12 mouse cellular contexts compared by ENCODE assay signal in the genomic region with DNA sequence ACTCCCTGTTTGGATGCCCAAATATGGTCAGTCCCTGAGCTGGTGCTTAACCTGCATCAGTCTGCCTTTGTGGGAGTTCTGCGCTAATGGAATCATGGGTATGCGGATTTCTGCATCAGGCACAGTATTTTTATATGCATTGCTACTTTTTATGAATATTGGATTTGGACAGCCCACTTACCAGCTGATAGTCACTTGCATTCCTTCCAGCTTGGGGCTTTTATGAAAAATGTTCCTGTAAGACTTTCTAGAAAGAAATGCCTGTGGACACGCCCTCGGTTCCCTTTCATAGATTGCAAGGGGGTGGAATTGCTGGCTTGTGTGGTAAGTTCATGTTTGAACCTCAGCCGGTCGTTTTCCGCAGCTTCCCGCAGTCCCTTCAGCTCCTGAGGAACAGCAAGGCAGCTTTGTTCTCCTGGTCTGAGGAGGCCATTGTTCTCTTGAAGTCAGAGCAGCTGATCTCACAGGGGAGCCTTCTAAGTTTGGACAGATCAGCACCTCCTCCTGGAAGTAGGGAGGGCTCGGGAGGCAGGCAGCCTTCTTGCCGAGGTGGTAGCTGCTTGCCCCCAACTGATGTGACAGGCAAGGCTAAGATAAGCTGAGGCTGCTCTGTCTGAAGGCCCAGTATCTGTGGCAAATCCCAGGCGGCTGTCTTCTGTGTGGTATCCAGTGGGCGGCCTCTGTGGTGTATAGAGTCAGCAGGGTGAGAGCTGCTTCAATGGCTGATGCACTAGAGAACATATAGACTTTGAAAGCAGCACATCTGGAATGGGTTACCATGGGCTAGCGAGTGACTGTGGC.
DNase-seq lines count a peak whose midpoint lies in the region; ATAC-seq and TF ChIP-seq lines count a peak whose summit lies in the region.
"Had no signal": no experiment of that assay in that cellular context is flagged by ENCODE, and none has a peak within 500 bp of the region (broad histone marks: within the 10 kb centered on the region; RNA-seq: fewer than 3 reads in every experiment).

No protein-coding gene starts in this region.

- no peaks in the 10 kb centered on the region for H3K27me3 ChIP-seq in heart, embryonic 14.5 days (ENCODE audit: control insufficient read depth, insufficient read depth, low read length)
- H3K27me3 ChIP-seq in E14TG2a.4 (ENCODE audit: insufficient read depth, low read length): no peaks in the 10 kb centered on the region

- H3K4me2 ChIP-seq in heart, embryonic 14.5 days (ENCODE audit: low read length): peak overlapping the region; percentile 21

- TF ChIP-seq CTCF in E14TG2a.4 (conservative IDR thresholded peaks at IDR 0.05; ENCODE audit: low read length): no peak

- no peaks in the 10 kb centered on the region for H3K9me3 ChIP-seq in heart, embryonic 14.5 days (ENCODE audit: control insufficient read depth, low read length)
- H3K9me3 ChIP-seq in E14TG2a.4 (ENCODE audit: low read length): no peaks in the 10 kb centered on the region

- H3K4me1 ChIP-seq in heart, embryonic 14.5 days (ENCODE audit: control insufficient read depth in 2 of 2, insufficient read depth in 2 of 2, low read length in 2 of 2): peaks cover 16 to 22% of the 10 kb centered on the region in 2 experiments
- peaks cover 98% of the 10 kb centered on the region for H3K4me1 ChIP-seq in E14TG2a.4 (replicated peaks; ENCODE audit: low read depth, low read length)

- no peak for DNase-seq in heart, postnatal 10 days
- DNase-seq in embryo, embryonic 10 days (ENCODE audit: low spot score): peak; percentile 54
- DNase-seq in liver: peak; percentile 29
- no peak for DNase-seq in urinary bladder, postnatal 36 days (ENCODE audit: low spot score in 2 of 2)
- DNase-seq in urinary bladder, postnatal 14 days (ENCODE audit: low spot score): no peak
- no peak for DNase-seq in lung, adult 18-20 months
- DNase-seq: cerebellum, adult 11-12 months; kidney, adult 18-20 months; right cerebral cortex, postnatal 14 days had no signal

- 0 out of 4 replicates have a peak overlapping the region, but pooled peaks of 1 of the 2 experiments have one; percentile 26 for H3K27ac ChIP-seq in heart, embryonic 14.5 days (replicated peaks in 1 of 2; ENCODE audit: control insufficient read depth in 1 of 2, insufficient read depth in 1 of 2, low read depth in 2 of 2, low read length in 2 of 2)

- H3K9ac ChIP-seq in heart, embryonic 14.5 days (ENCODE audit: low read length): no peak overlapping the region

- H3K4me3 ChIP-seq in heart, embryonic 14.5 days (ENCODE audit: control insufficient read depth in 1 of 2, insufficient read depth in 1 of 2, low read depth in 1 of 2, low read length in 2 of 2): no peak overlapping the region
- H3K4me3 ChIP-seq in E14TG2a.4 (replicated peaks; ENCODE audit: low read length): peak overlapping the region; percentile 37; the same call in 1 of the 2 replicates

- no peaks in the 10 kb centered on the region for H3K36me3 ChIP-seq in heart, embryonic 14.5 days (ENCODE audit: control insufficient read depth, insufficient read depth, low read length)
- peaks cover 5% of the 10 kb centered on the region; the same call in 1 of the 2 replicates for H3K36me3 ChIP-seq in E14TG2a.4 (ENCODE audit: insufficient read depth, low read length)

- WGBS in heart, embryonic 14.5 days: 25% methylated on average over 13 of the region's 13 CpGs

- intact Hi-C loops in heart, postnatal 10 days (cut with DNase I): no loop called here

- ATAC-seq in heart, embryonic 14.5 days (ENCODE audit: insufficient number of reproducible peaks, insufficient read depth, low FRiP score, low read depth): no peak
- ATAC-seq: lung, postnatal 0 days had no signal

Comparison
In these comparisons a context has a peak if more than half of its experiments do, and no peak if none do; other contexts are left out.
1. DNase-seq: peak in embryo, embryonic 10 days (single experiment) and liver (single experiment); none in heart, postnatal 10 days (0 of 2), urinary bladder, postnatal 36 days (0 of 2), urinary bladder, postnatal 14 days (single experiment) and lung, adult 18-20 months (0 of 2).